Mouse (Mus musculus) urinary bladder, adult 18-20 months (tissue): Measurements from ENCODE around the gene Gm8297.
"Not testable (repeated sequence)": the region's sequence is repeated elsewhere in the genome, so short reads cannot be mapped to it uniquely, and the experiment has no call there.

Experiments used
- DNase-seq, 2 experiments: peaks; one replicate each; pipeline ENCODE4 v3.0.0; 2022; ENCODE audit warnings: low spot score in 2 of 2, mixed read lengths in 2 of 2

Gm8297 gene

DNA sequence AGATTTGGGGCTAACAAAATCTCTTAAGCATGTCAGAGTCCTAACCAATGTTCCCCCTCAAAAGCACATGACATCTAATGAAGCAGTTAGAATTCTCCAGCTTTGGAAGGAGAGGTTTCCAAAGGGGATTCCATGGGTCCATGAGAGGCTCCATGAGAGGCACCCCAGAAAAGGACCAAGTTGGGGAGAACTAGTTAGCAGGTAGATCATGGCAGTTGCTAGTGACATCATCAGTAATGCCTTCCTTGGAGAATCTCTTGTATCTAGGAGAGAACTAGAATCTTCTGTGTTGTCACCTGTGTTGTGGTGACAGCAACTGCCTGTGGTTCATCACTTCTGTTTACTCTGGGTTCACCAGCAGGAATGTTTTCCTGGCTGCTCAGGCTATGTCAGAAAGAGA is at the start of gene Gm8297:
TSS of gene Gm8297 (plus strand) at position 301 of the 400 bp plus-strand sequence.
- not testable (repeated sequence) for DNase-seq

DNA sequence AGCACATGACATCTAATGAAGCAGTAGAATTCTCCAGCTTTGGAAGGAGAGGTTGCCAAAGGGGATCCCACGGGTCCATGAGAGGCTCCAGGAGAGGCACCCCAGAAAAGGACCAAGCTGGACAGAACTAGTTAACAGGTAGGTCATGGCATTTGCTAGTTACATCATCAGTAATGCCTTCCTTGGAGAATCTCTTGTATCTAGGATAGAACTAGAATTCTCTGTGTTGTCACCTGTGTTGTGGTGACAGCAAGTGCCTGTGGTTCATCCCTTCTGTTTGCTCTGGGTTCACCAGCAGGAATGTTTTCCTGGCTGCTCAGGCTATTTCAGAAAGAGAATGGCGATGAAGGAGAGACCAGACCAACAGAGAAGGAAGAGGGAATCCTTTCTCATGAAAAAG is 31.9 kb downstream of the Gm8297 start, which contains the start of gene Gm3298:
TSS of gene Gm3298 (plus strand) at position 301 of the 400 bp plus-strand sequence.
- DNase-seq = not testable (repeated sequence)
